Mouse (Mus musculus) stomach, postnatal 0 days (tissue): ENCODE measurements around the gene Tcf12. TPM values are rescaled to one million over a fixed set of nuclear protein-coding genes. Genes with fewer than 3 reads are reported as not detected.

Source experiments
- ATAC-seq: fragments of 200-750 bp; cut with Nextera tagmentation; 2 replicates; pipeline ENCODE4 v1.8.0; 2017; ENCODE audit not compliant: low FRiP score, low TSS enrichment
- DNase-seq: peaks from one replicate; pipeline ENCODE4 v3.0.0-alpha.2; 2016; ENCODE audit warnings: low spot score
- H3K27ac ChIP-seq: fragments of 300-500 bp; sonication (generic); replicated peaks from 2 replicates; pipeline ENCODE4 v1.5.1; 2014; ENCODE audit warnings: mild to moderate bottlenecking, control low read depth
- H3K27me3 ChIP-seq: fragments of 300-500 bp; sonication (generic); 2 replicates; pipeline ENCODE4 v1.6.1; 2014; ENCODE audit warnings: low read length; ENCODE audit not compliant: control insufficient read depth, insufficient read depth
- H3K36me3 ChIP-seq: fragments of 300-500 bp; sonication (generic); 2 replicates; pipeline ENCODE4 v1.6.1; 2014; ENCODE audit warnings: low read length, mixed read lengths; ENCODE audit not compliant: control insufficient read depth, insufficient read depth
- H3K4me1 ChIP-seq: fragments of 300-500 bp; sonication (generic); replicated peaks from 2 replicates; pipeline ENCODE4 v1.6.1; 2014; ENCODE audit warnings: antibody characterized with exemption; ENCODE audit not compliant: control insufficient read depth, insufficient read depth
- H3K4me2 ChIP-seq: fragments of 300-500 bp; sonication (generic); replicated peaks from 2 replicates; pipeline ENCODE4 v1.6.1; 2014; ENCODE audit warnings: low read depth, mild to moderate bottlenecking, control low read depth, moderate library complexity
- H3K4me3 ChIP-seq: fragments of 300-500 bp; sonication (generic); 2 replicates; pipeline ENCODE4 v1.5.1; 2014; ENCODE audit warnings: low read depth, low read length, control low read depth
- H3K9ac ChIP-seq: fragments of 300-500 bp; sonication (generic); 2 replicates; pipeline ENCODE4 v1.6.1; 2014; ENCODE audit warnings: mild to moderate bottlenecking, low read length, control low read depth, mixed read lengths
- H3K9me3 ChIP-seq: fragments of 300-500 bp; sonication (generic); 2 replicates; pipeline ENCODE4 v1.6.1; 2016; ENCODE audit warnings: low read length; ENCODE audit not compliant: control insufficient read depth
- CTCF ChIP-seq: IDR thresholded peaks from 2 replicates; pipeline ENCODE4 v1.5.1; 2016; ENCODE audit warnings: antibody characterized with exemption, low read depth, mild to moderate bottlenecking, moderate library complexity
- EP300 ChIP-seq: optimal IDR thresholded peaks from 2 replicates; pipeline ENCODE3; 2016; ENCODE audit warnings: antibody characterized with exemption
- WGBS: fragments of 180-500 bp; shearing (Covaris S2); extraction: QIAGEN DNeasy Blood & Tissue Kit; methylation state at CpG from one replicate; pipeline ENCODE4 v1.1.7; 2014; 5-methylcytosine and 5-hydroxymethylcytosine counted together
- polyA plus RNA-seq: library from polyadenylated mRNA; unstranded; fragments of >200 nt; fragmentation: Nextera tagmentation; extraction: Ambion mirVana; gene quantifications from 2 replicates; pipeline ENCODE4 v1.2.1, GENCODE M21; 2015

The Tcf12 gene
- polyA plus RNA-seq, 1 experiment from 2014 or later = 28.7 TPM

DNA sequence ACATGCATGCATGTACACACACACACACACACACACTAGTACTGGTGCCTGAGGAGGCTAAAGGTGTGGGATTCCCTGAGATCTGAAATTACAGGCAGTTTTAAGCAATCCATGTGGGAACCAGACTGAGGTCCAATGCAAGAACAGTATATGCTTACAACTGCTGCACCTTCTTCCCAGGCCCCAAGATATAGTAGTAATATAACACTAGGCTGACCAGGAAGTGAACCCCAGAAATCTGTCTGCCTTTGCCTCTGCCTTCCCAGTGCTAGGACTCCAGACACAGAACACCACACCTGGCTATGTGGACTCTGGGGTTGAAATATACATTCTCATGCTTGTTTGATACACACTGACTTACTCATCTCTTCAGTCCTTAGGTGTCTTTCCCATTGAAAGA, 6.8 kb upstream of the Tcf12 start:
- ATAC-seq (no peak), DNase-seq (no peak)
- no peak for TF ChIP-seq CTCF
- no peak for TF ChIP-seq EP300
- H3K9me3 ChIP-seq = no peaks in the 10 kb centered on the region
- H3K27ac ChIP-seq = no peak overlapping the region
- no peaks in the 10 kb centered on the region for H3K36me3 ChIP-seq
- H3K4me1 ChIP-seq = no peaks in the 10 kb centered on the region
- H3K4me3 ChIP-seq = no peak overlapping the region
- H3K27me3 ChIP-seq = no peaks in the 10 kb centered on the region
- no peak overlapping the region for H3K4me2 ChIP-seq
- no peak overlapping the region for H3K9ac ChIP-seq

DNA sequence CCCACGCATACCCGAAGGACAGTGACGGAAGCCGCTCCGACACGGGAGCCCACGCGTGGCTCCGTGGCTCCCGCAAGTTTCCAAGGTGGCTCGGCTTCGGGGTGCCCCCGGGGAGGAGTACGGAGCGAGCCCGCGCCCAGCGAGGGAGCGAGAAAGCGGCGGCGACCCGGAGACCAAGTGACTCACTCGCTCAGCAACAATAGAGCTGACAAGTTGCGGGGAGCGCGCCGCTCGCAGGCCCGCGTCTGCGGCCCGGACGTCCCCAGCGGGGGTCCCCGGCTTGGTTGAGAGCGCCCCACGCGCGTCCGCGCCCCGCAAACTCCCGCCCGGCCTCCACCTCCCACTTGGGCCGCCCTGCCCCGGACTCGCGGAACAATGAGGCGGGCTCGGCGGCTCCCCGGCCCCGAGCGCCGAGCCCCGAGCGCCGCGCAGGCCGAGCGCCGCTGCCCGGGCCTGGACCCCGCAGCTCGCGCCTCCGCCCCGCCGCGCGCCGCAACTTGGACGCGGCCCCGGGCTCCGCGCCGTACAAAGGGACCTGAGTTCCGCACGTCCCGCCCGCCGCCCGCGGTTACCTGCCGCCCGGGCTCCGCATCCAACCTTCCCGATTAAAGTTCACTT, 558 bp downstream of the Tcf12 start:
- peak overlapping the region; percentile 98 for H3K27ac ChIP-seq
- peak; percentile 81 for DNase-seq
- under 1% methylated on average over 38 of the region's 90 CpGs for WGBS

DNA sequence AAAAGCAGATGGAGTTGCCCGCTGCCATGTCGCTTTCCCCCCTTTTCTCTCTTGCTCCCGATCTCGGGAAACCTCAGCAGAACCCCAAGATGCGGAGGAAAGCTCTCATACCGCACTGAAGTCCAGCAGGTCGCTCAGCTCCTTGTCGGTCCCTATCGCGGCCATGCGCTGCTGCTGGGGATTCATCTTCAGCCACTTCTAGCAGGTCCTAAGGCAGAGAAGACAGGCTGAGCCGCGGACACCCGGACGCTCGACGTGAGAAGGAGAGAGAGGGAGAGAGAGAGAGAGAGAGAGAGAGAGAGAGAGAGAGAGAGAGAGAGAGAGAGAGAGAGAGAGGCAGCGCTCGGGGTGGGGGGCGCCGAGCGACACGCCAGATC, 1.1 kb downstream of the Tcf12 start:
- TF ChIP-seq EP300 (no peak), CTCF (no peak)
- ATAC-seq (peak; percentile 32; the same call in 1 of the 2 replicates), DNase-seq (peak; percentile 47)

More for the DNA sequence above, 558 bp downstream of the Tcf12 start:
- H3K4me2 ChIP-seq = peak overlapping the region; percentile 86
- peak overlapping the region; percentile 99 for H3K4me3 ChIP-seq
- peak overlapping the region; percentile 100 for H3K9ac ChIP-seq
- TF ChIP-seq CTCF (no peak), EP300 (no peak)
- H3K4me1 ChIP-seq = no peaks in the 10 kb centered on the region
- H3K9me3 ChIP-seq = no peaks in the 10 kb centered on the region
- no peaks in the 10 kb centered on the region for H3K27me3 ChIP-seq
- H3K36me3 ChIP-seq = no peaks in the 10 kb centered on the region
- ATAC-seq = peak; percentile 83

GRCm38 (mm10) chr9:72103471-72103870, 8.2 kb downstream of the Tcf12 start:
- no peak for TF ChIP-seq EP300
- TF ChIP-seq CTCF = no peak
- 93% methylated on average over 1 of the region's 1 CpGs for WGBS
- ATAC-seq (no peak), DNase-seq (no peak)
- no peaks in the 10 kb centered on the region for H3K27me3 ChIP-seq
- H3K4me1 ChIP-seq = no peaks in the 10 kb centered on the region
- no peak overlapping the region for H3K27ac ChIP-seq
- no peak overlapping the region for H3K4me3 ChIP-seq
- H3K9me3 ChIP-seq = no peaks in the 10 kb centered on the region
- no peaks in the 10 kb centered on the region for H3K36me3 ChIP-seq
- H3K4me2 ChIP-seq = no peak overlapping the region
- H3K9ac ChIP-seq = no peak overlapping the region

More for the DNA sequence above, 1.1 kb downstream of the Tcf12 start:
- Histone ChIP-seq H3K36me3 (no peaks in the 10 kb centered on the region), H3K4me1 (no peaks in the 10 kb centered on the region), H3K4me2 (peak overlapping the region; percentile 86), H3K9ac (peak overlapping the region; percentile 100), H3K4me3 (peak overlapping the region; percentile 99), H3K27me3 (no peaks in the 10 kb centered on the region), H3K9me3 (no peaks in the 10 kb centered on the region), H3K27ac (peak overlapping the region; percentile 98)
- 0% methylated on average over 21 of the region's 23 CpGs for WGBS

DNA sequence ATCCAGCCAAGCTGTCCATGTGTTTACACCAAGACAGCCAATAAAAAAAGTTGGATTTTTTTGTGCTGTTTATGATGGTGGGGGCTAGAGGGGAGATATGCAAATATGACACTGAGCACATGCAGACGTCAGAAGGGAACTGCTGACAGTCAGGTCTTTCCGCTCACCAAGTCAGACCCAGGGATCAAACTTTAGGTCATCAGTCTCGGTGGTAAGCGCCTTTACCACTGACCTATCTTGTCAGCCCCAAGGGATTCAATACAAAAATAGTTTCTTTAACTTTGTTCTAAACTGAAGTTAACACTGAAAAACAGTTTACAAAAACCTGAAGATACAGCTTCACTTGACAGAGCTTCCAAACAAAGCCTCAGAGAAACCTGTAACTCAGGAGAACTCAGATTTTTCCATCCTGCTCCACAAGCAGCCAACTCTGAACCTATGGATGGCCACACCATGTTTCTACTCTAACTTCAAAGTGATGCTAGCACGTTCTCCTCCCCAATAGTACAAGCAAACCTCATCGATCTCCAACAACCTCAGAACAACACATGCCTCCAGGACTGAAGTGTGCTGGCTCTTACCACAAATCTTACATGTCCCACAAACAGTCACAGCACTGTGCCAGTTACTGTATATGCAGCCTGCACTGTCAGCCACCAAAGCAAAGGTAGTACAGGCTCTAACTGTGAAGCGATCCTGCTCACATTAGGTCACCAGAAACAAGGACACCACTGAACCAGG, 11.6 kb downstream of the Tcf12 start:
- 72% methylated on average over 7 of the region's 7 CpGs for WGBS
- H3K4me1 ChIP-seq = no peaks in the 10 kb centered on the region
- no peak for DNase-seq
- ATAC-seq = no peak
- no peak overlapping the region for H3K9ac ChIP-seq
- no peak overlapping the region for H3K4me3 ChIP-seq
- no peaks in the 10 kb centered on the region for H3K36me3 ChIP-seq
- no peaks in the 10 kb centered on the region for H3K9me3 ChIP-seq
- H3K27me3 ChIP-seq = no peaks in the 10 kb centered on the region
- no peak overlapping the region for H3K4me2 ChIP-seq
- H3K27ac ChIP-seq = no peak overlapping the region
- TF ChIP-seq EP300 = no peak
- no peak for TF ChIP-seq CTCF

DNA sequence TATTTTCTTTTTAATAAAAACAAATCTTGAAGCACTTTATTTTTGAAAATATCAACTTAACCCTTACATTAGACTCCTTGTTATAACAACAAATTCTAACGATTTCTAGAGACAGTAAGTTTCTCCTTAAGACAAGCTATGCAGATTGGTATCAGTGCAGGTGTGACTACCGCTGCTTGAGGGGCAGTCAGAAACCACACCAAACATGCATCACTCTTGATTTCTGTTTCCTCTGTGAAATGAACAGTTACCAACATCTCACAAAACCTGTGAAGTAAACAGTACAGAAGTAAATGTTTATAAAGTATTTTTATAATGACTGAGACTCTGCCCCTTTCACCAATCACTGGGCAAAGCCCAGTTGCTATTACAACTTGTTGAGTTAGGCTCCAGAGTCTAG, 13.6 kb downstream of the Tcf12 start:
- WGBS = 83% methylated on average over 2 of the region's 2 CpGs
- H3K27ac ChIP-seq = no peak overlapping the region
- ATAC-seq (no peak), DNase-seq (no peak)
- H3K4me3 ChIP-seq = no peak overlapping the region
- H3K27me3 ChIP-seq = no peaks in the 10 kb centered on the region
- no peaks in the 10 kb centered on the region for H3K9me3 ChIP-seq
- H3K4me1 ChIP-seq = no peaks in the 10 kb centered on the region
- no peaks in the 10 kb centered on the region for H3K36me3 ChIP-seq
- no peak overlapping the region for H3K9ac ChIP-seq
- H3K4me2 ChIP-seq = no peak overlapping the region
- TF ChIP-seq CTCF = no peak
- no peak for TF ChIP-seq EP300
